Mouse (Mus musculus) frontal cortex, postnatal 36 days (tissue): ENCODE data around the gene E130116L18Rik.
"Not testable (repeated sequence)": the region's sequence is repeated elsewhere in the genome, so short reads cannot be mapped to it uniquely, and the experiment has no call there.

ENCODE experiments used
- DNase-seq, 2 experiments: peaks; one replicate each; pipeline ENCODE4 v3.0.0; 2022; ENCODE audit warnings: low spot score in 2 of 2

E130116L18Rik gene

DNA sequence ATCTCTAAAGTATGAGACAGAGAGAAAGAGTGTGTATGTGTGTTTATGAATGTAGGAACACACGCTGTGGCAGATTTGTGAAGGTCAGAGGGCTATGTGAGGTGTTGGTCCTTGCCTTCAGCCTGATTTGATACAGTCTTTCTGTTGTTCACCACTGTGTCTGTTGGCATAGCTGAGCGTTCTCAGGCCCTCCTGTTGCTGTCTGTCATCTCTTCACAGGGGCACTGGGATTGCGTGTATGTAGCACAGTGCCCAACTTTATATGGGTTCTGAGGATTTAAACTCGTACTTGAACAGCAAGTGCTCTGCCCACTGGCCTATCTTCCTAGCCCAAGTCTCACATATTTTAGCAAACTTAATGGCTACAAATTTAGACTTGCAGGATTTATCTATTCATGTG lies 39.4 kb downstream of the E130116L18Rik start:
- no peak for DNase-seq

DNA sequence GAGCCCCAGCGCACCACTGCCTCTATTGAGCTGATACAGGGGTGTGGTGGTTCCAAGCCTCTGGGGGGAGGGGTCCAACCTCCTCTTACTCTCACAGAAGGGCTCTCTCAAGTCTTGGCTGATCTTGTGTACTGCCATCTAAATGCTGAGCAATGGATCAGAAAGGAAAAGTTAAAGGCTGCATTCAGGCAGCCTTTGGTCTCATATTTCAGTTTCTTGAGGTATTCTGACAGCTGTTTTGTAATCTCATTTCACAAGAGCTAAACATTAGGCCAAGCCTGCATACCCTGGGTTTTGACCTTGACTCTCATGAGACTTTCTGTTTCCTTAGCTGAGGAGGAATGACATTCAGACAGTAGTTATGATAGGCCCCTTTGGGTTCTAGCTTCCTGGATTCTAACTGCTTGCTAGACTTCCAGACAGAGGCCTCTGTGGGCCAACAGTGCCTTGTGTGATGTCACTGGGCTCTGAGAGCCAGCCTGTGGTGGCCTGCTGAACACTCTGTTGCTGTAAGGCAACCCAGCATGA lies 41.9 kb downstream of the E130116L18Rik start, which contains the start of gene Galntl5:
Gene Galntl5 (plus strand): TSS at position 457 of the 528 bp plus-strand sequence.
- no peak for DNase-seq

DNA sequence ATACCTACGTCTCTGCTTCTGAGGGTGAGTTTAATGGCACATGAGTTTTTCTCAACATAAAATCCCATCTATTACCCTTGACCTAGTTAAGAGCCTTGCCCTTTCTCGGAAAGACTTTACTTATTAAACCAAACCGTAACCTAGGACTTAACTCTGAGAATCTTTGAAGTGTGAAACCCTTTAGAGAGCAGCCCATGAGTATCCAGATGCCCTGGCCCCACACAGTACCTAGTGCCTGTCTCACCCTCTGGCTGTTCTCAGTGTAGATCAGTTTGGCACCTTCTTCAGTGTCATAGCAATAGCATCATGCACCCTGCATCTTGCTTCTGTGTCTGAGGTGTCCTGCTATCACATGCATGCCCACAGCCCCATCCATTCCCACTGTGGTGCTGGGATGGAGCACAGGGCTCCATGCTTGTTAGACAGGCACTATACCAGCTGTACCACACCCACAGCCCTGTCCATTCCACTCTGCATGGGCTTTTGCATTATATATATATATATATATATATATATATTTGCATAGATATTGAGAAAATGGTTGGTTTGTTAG lies 42.9 kb downstream of the E130116L18Rik start:
- no peak for DNase-seq

DNA sequence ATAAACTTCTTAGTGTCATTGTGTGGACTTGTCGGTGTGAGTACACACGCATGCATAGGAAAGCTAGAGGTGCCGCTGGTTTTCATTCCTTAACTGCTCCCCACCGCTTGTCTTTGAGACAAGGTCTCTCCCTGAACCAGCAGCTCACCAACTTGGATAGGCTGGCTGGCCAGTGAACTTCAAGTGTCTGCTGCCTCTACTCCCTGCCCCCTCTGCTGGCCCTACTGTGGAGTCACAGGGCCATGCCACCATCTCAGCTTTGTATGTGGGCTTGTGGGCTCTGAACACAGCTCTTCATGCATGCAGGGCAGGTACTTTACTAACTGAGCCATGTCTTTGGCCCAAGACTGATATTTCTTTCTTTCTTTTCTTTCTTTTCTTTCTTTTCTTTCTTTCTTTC lies 43.7 kb downstream of the E130116L18Rik start:
- DNase-seq: no peak

DNA sequence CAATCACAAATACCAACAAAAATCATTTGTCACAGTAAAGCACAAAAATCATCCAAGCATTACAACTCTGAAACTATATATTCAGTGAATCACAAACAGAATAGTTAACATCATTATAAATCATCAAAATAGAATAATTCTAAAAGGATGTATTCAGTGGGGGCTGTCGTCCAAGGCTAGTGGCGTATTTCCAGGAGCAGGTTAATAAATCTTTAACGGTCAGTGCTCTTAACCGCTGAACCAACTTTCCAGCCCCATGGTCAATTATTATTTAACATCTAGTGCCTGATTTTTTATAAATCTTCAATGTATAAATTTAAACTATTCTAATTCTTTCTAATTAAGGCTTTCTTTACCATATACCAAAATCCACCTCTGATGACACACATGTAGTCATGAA lies 44.4 kb downstream of the E130116L18Rik start:
- DNase-seq: not testable (repeated sequence)

DNA sequence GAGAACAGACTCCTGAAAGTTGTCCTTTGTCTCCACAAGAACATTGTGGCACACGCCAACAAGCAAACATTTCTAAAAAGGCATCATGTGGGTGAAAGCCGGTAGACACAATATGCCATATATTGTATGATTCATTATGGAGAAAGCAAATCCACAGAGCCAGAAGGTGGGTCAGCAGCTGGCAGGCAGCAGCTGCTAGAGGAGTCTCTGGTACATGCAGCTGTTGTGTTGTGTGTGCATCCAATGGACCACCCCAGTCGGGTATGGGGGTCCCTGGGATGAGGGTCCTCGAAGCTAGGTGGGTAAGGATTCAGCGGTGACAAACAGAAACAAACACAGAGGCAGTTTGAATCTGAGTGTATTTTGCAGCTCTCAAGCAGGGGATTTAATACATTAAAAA lies 45.0 kb downstream of the E130116L18Rik start:
- not testable (repeated sequence) for DNase-seq
